Mouse (Mus musculus) kidney, adult 2 months (tissue): ENCODE data around the gene Bpifb9b. TPM values are rescaled to one million over a fixed set of nuclear protein-coding genes. Genes with fewer than 3 reads are reported as not detected.
"Not testable (repeated sequence)": the region's sequence is repeated elsewhere in the genome, so short reads cannot be mapped to it uniquely, and the experiment has no call there.

Experiments used
- DNase-seq: peaks from one replicate; pipeline ENCODE4 v3.0.0; 2021
- H3K27ac ChIP-seq: fragments of 200-500 bp; 2 replicates; pipeline ENCODE4 v1.5.1; 2012; ENCODE audit warnings: low read depth, low read length, control low read depth, inconsistent platforms; ENCODE audit not compliant: insufficient read depth
- H3K27me3 ChIP-seq: fragments of 200-500 bp; replicated peaks from 2 replicates; pipeline ENCODE4 v1.6.1; 2012; ENCODE audit warnings: mild to moderate bottlenecking, moderate library complexity, low read length, inconsistent platforms; ENCODE audit not compliant: control insufficient read depth, insufficient read depth
- H3K36me3 ChIP-seq: fragments of 200-500 bp; 2 replicates; pipeline ENCODE4 v1.6.1; 2012; ENCODE audit warnings: mild to moderate bottlenecking, moderate library complexity, low read length, inconsistent platforms; ENCODE audit not compliant: control insufficient read depth, insufficient read depth
- H3K4me1 ChIP-seq: fragments of 200-500 bp; 2 replicates; pipeline ENCODE4 v1.6.1; 2011; ENCODE audit warnings: low read length; ENCODE audit not compliant: control insufficient read depth, insufficient read depth
- H3K4me3 ChIP-seq: fragments of 200-500 bp; 2 replicates; pipeline ENCODE4 v1.5.1; 2011; ENCODE audit warnings: mild to moderate bottlenecking, low read depth, low read length, control low read depth; ENCODE audit not compliant: insufficient read depth
- CTCF ChIP-seq: fragments of 200-500 bp; conservative IDR thresholded peaks from 2 replicates; pipeline ENCODE4 v1.5.1; 2011; ENCODE audit warnings: low read depth, mild to moderate bottlenecking, control low read depth, low read length, moderate library complexity, mixed read lengths; ENCODE audit not compliant: insufficient read depth, insufficient read length
- POLR2A ChIP-seq: fragments of 200-500 bp; IDR thresholded peaks from one replicate; pipeline ENCODE4 v1.6.1; 2011; ENCODE audit warnings: low read depth, low read length, control low read depth
- WGBS: fragments of 180-500 bp; shearing (Covaris S2); methylation state at CpG from one replicate; pipeline ENCODE4 v1.1.7; 2018; 5-methylcytosine and 5-hydroxymethylcytosine counted together
- polyA plus RNA-seq: library from polyadenylated mRNA; depleted of rRNA; stranded (reverse); fragments of >200 nt; gene quantifications from 2 replicates; pipeline ENCODE4 v1.2.3, GENCODE M21; 2012; rRNA removed

Bpifb9b gene
- polyA plus RNA-seq, 1 experiment = not detected

- 88% methylated on average over 3 of the region's 3 CpGs for WGBS
- Histone ChIP-seq H3K27me3 (no peaks in the 10 kb centered on the region), H3K4me3 (no peak overlapping the region), H3K36me3 (no peaks in the 10 kb centered on the region), H3K27ac (no peak overlapping the region), H3K4me1 (no peaks in the 10 kb centered on the region)
- DNase-seq = no peak
- TF ChIP-seq CTCF (no peak), POLR2A (no peak)
Observed at GRCm38 (mm10) chr2:154326852-154327251, 19.8 kb downstream of the Bpifb9b start.

- Histone ChIP-seq H3K27me3 (no peaks in the 10 kb centered on the region), H3K4me3 (no peak overlapping the region), H3K4me1 (no peaks in the 10 kb centered on the region), H3K36me3 (no peaks in the 10 kb centered on the region; the same call in none of the 2 replicates), H3K27ac (no peak overlapping the region)
- DNase-seq = no peak
- TF ChIP-seq CTCF = no peak
- TF ChIP-seq POLR2A = no peak
- WGBS = 79% methylated on average over 4 of the region's 4 CpGs
Observed at GRCm38 (mm10) chr2:154335572-154335971, 28.5 kb downstream of the Bpifb9b start.

- no peaks in the 10 kb centered on the region for H3K27me3 ChIP-seq
- no peak overlapping the region for H3K4me3 ChIP-seq
- no peak for DNase-seq
- H3K4me1 ChIP-seq = no peaks in the 10 kb centered on the region
- WGBS = 46% methylated on average over 1 of the region's 1 CpGs
- H3K27ac ChIP-seq = no peak overlapping the region
- TF ChIP-seq POLR2A (no peak), CTCF (no peak)
- peaks cover 6% of the 10 kb centered on the region for H3K36me3 ChIP-seq
Observed at GRCm38 (mm10) chr2:154338161-154338560, 31.1 kb downstream of the Bpifb9b start.

- Histone ChIP-seq H3K4me3 (no peak overlapping the region), H3K4me1 (no peaks in the 10 kb centered on the region), H3K27me3 (no peaks in the 10 kb centered on the region), H3K27ac (no peak overlapping the region), H3K36me3 (peaks cover 7% of the 10 kb centered on the region)
- DNase-seq = no peak
- TF ChIP-seq CTCF = no peak
- 64% methylated on average over 2 of the region's 2 CpGs for WGBS
Observed at GRCm38 (mm10) chr2:154339356-154339755, 32.3 kb downstream of the Bpifb9b start.

- no peak overlapping the region for H3K4me3 ChIP-seq
- WGBS = 64% methylated on average over 3 of the region's 3 CpGs
- no peaks in the 10 kb centered on the region for H3K27me3 ChIP-seq
- H3K27ac ChIP-seq = no peak overlapping the region
- H3K4me1 ChIP-seq = no peaks in the 10 kb centered on the region
- no peak for TF ChIP-seq POLR2A
- no peak for TF ChIP-seq CTCF
- DNase-seq = no peak
- H3K36me3 ChIP-seq = peaks cover 10% of the 10 kb centered on the region
Observed at GRCm38 (mm10) chr2:154348152-154348551, 41.1 kb downstream of the Bpifb9b start.

- H3K36me3 ChIP-seq, H3K4me1 ChIP-seq, H3K27me3 ChIP-seq: not testable (repeated sequence)
- Histone ChIP-seq H3K4me3 (peak overlapping the region; percentile 27; the same call in 1 of the 2 replicates), H3K27ac (peak overlapping the region; percentile 49; the same call in 1 of the 2 replicates)
- WGBS = 27% methylated on average over 16 of the region's 19 CpGs
- peak; percentile 27 for DNase-seq
Observed at GRCm38 (mm10) chr2:154354000-154354425, 47.0 kb downstream of the Bpifb9b start.

GRCm38 (mm10) chr2:154367510-154367909, 60.5 kb downstream of the Bpifb9b start:
- H3K4me3 ChIP-seq = no peak overlapping the region
- no peak overlapping the region for H3K27ac ChIP-seq
- H3K4me1 ChIP-seq = no peaks in the 10 kb centered on the region
- peaks cover 10% of the 10 kb centered on the region; the same call in 1 of the 2 replicates for H3K36me3 ChIP-seq
- 95% methylated on average over 1 of the region's 1 CpGs for WGBS
- no peak for DNase-seq
- no peaks in the 10 kb centered on the region for H3K27me3 ChIP-seq
- no peak for TF ChIP-seq POLR2A
- TF ChIP-seq CTCF = no peak

Other genes with a start within 250 kb of the Bpifb9b start
- gene Bpifa3, start 176.9 kb upstream of the Bpifb9b start, polyA plus RNA-seq = not detected in 2 replicates
- not detected in 2 replicates for gene Bpifa1, start 164.3 kb upstream of the Bpifb9b start, polyA plus RNA-seq
- gene Bpifa5, start 144.6 kb upstream of the Bpifb9b start, polyA plus RNA-seq = not detected in 2 replicates
- not detected in 2 replicates for gene Bpifb1, start 116.4 kb upstream of the Bpifb9b start, polyA plus RNA-seq
- gene Bpifb5, start 83.5 kb upstream of the Bpifb9b start, polyA plus RNA-seq = 0.10 and 0.16 TPM in 2 replicates
- gene Bpifb9a, start 49.4 kb upstream of the Bpifb9b start, polyA plus RNA-seq = not detected in 2 replicates
- 17.1 and 19.0 TPM in 2 replicates for gene Cdk5rap1, start 65.8 kb downstream of the Bpifb9b start, polyA plus RNA-seq
- gene Snta1, start 100.9 kb downstream of the Bpifb9b start, polyA plus RNA-seq = 60.5 and 63.4 TPM in 2 replicates
- 11.7 and 11.8 TPM in 2 replicates for gene Cbfa2t2, start 129.3 kb downstream of the Bpifb9b start, polyA plus RNA-seq
- 0.29 and 0.52 TPM in 2 replicates for gene 1700003F12Rik, start 239.9 kb downstream of the Bpifb9b start, polyA plus RNA-seq
- gene Actl10, start 244.5 kb downstream of the Bpifb9b start, polyA plus RNA-seq = 0.05 TPM in 1 of 2 replicates, not detected in the other